Comparison of ENCODE assay signal across 24 mouse cellular contexts in genomic region chr16:52466770-52467169, GRCm38 (mm10). TPM values are rescaled to one million over a fixed set of nuclear protein-coding genes. Genes with fewer than 3 reads are reported as not detected.
DNase-seq lines count a peak whose midpoint lies in the region; ATAC-seq and TF ChIP-seq lines count a peak whose summit lies in the region.
"Had no signal": no experiment of that assay in that cellular context is flagged by ENCODE, and none has a peak within 500 bp of the region (broad histone marks: within the 10 kb centered on the region; RNA-seq: fewer than 3 reads in every experiment).

No protein-coding gene starts in this region.

- H3K4me3 ChIP-seq in kidney, embryonic 14.5 days (ENCODE audit: low read length), result no peak overlapping the region
- no peak overlapping the region for H3K4me3 ChIP-seq in kidney, adult 2 months (ENCODE audit: insufficient read depth, low read depth, low read length)
- H3K4me3 ChIP-seq in kidney, embryonic 16.5 days (ENCODE audit: low read length), result no peak overlapping the region
- no peak overlapping the region for H3K4me3 ChIP-seq in macrophage (ENCODE audit: inconsistent target)
- no peak overlapping the region for H3K4me3 ChIP-seq in thymus, adult 2 months (ENCODE audit: control insufficient read depth, insufficient read depth, low read length)
- H3K4me3 ChIP-seq: embryonic facial prominence, embryonic 12.5 days; embryonic facial prominence, embryonic 15.5 days; erythroblast, embryonic 14.5 days; forebrain, embryonic 10.5 days; forebrain, embryonic 12.5 days had no signal

- no peaks in the 10 kb centered on the region for H3K4me1 ChIP-seq in kidney, embryonic 14.5 days (ENCODE audit: control insufficient read depth, insufficient read depth, low read length)
- H3K4me1 ChIP-seq in kidney, adult 2 months (ENCODE audit: control insufficient read depth, insufficient read depth, low read length), result no peaks in the 10 kb centered on the region
- no peaks in the 10 kb centered on the region for H3K4me1 ChIP-seq in kidney, embryonic 16.5 days (ENCODE audit: insufficient read depth, low read length)
- no peaks in the 10 kb centered on the region for H3K4me1 ChIP-seq in thymus, adult 2 months (replicated peaks; ENCODE audit: control insufficient read depth, insufficient read depth, low read length)
- H3K4me1 ChIP-seq: embryonic facial prominence, embryonic 12.5 days; embryonic facial prominence, embryonic 15.5 days; forebrain, embryonic 10.5 days; forebrain, embryonic 12.5 days had no signal

- H3K9ac ChIP-seq in kidney, embryonic 14.5 days (ENCODE audit: low read depth, low read length), result no peak overlapping the region
- H3K9ac ChIP-seq in kidney, embryonic 16.5 days (replicated peaks; ENCODE audit: low read length), result no peak overlapping the region
- H3K9ac ChIP-seq: embryonic facial prominence, embryonic 12.5 days; embryonic facial prominence, embryonic 15.5 days; forebrain, embryonic 12.5 days had no signal

- DNase-seq in kidney, adult 2 months, result no peak
- no peak for DNase-seq in kidney, adult 8-10 months
- DNase-seq in thymus, adult 2 months, result no peak
- DNase-seq: adrenal gland, adult 2 months; adrenal gland, postnatal 10 days; adrenal gland, postnatal 25 days; cerebellum, adult 11 months; cerebellum, adult 18-20 months; cerebellum, adult 8-10 months; cerebellum, adult 9-11 months; cerebellum, postnatal 14 days; cerebellum, postnatal 36 days; embryo, embryonic 11 days had no signal

- H3K4me2 ChIP-seq in kidney, embryonic 14.5 days (replicated peaks; ENCODE audit: low read depth, low read length), result no peak overlapping the region
- no peak overlapping the region for H3K4me2 ChIP-seq in kidney, embryonic 16.5 days (replicated peaks; ENCODE audit: low read depth, low read length)
- H3K4me2 ChIP-seq: embryonic facial prominence, embryonic 12.5 days; embryonic facial prominence, embryonic 15.5 days; forebrain, embryonic 12.5 days had no signal

- no peaks in the 10 kb centered on the region for H3K79me2 ChIP-seq in macrophage (ENCODE audit: inconsistent target)

- no peak for TF ChIP-seq CTCF in kidney, adult 2 months (conservative IDR thresholded peaks at IDR 0.05; ENCODE audit: insufficient read depth, insufficient read length, low read depth, low read length)
- TF ChIP-seq CTCF in thymus, adult 2 months (IDR thresholded peaks at IDR 0.05; ENCODE audit: borderline replicate concordance, control insufficient read depth, extremely low read depth, insufficient read depth, low read length, poor library complexity), result no peak

- WGBS in kidney, embryonic 14.5 days, result 43% methylated on average over 6 of the region's 6 CpGs
- WGBS in kidney, adult 2 months, result 37% methylated on average over 6 of the region's 6 CpGs
- WGBS in kidney, embryonic 16.5 days, result 33% methylated on average over 6 of the region's 6 CpGs
- WGBS in macrophage (ENCODE audit: missing documents), result 94% methylated on average over 6 of the region's 6 CpGs
- 94% methylated on average over 6 of the region's 6 CpGs for WGBS in thymus, adult 2 months

- no peaks in the 10 kb centered on the region for H3K27me3 ChIP-seq in kidney, embryonic 14.5 days (ENCODE audit: control insufficient read depth, insufficient read depth, low read length)
- H3K27me3 ChIP-seq in kidney, adult 2 months (replicated peaks; ENCODE audit: control insufficient read depth, insufficient read depth, low read length), result no peaks in the 10 kb centered on the region
- H3K27me3 ChIP-seq in kidney, embryonic 16.5 days (ENCODE audit: insufficient read depth, low read length), result no peaks in the 10 kb centered on the region
- H3K27me3 ChIP-seq in thymus, adult 2 months (ENCODE audit: control insufficient read depth, insufficient read depth, low read length), result no peaks in the 10 kb centered on the region
- H3K27me3 ChIP-seq: embryonic facial prominence, embryonic 12.5 days; embryonic facial prominence, embryonic 15.5 days; forebrain, embryonic 12.5 days had no signal

- no peak overlapping the region for H3K27ac ChIP-seq in kidney, embryonic 14.5 days (ENCODE audit: low read depth, low read length)
- H3K27ac ChIP-seq in kidney, adult 2 months (ENCODE audit: insufficient read depth, low read depth, low read length), result no peak overlapping the region
- no peak overlapping the region for H3K27ac ChIP-seq in kidney, embryonic 16.5 days (ENCODE audit: low read length)
- H3K27ac ChIP-seq in macrophage, result peak overlapping the region; percentile 97
- H3K27ac ChIP-seq in thymus, adult 2 months (ENCODE audit: control insufficient read depth, insufficient read depth, low read length), result no peak overlapping the region
- H3K27ac ChIP-seq: embryonic facial prominence, embryonic 12.5 days; embryonic facial prominence, embryonic 15.5 days; forebrain, embryonic 10.5 days; forebrain, embryonic 12.5 days had no signal

- peak; percentile 82 for ATAC-seq in kidney, embryonic 14.5 days (ENCODE audit: low FRiP score, low TSS enrichment)
- peak; percentile 90; the same call in 1 of the 2 replicates for ATAC-seq in kidney, embryonic 16.5 days (ENCODE audit: low FRiP score, low TSS enrichment)
- ATAC-seq: forebrain, embryonic 14.5 days; forebrain, embryonic 16.5 days had no signal

- no peaks in the 10 kb centered on the region for H3K9me3 ChIP-seq in kidney, embryonic 14.5 days (ENCODE audit: control insufficient read depth, low read length)
- H3K9me3 ChIP-seq in kidney, embryonic 16.5 days (ENCODE audit: low read length), result no peaks in the 10 kb centered on the region
- H3K9me3 ChIP-seq: embryonic facial prominence, embryonic 12.5 days; embryonic facial prominence, embryonic 15.5 days; forebrain, embryonic 10.5 days; forebrain, embryonic 12.5 days had no signal

- TF ChIP-seq POLR2A in kidney, adult 2 months (IDR thresholded peaks at IDR 0.05; ENCODE audit: low read depth, low read length), result no peak
- no peak for TF ChIP-seq POLR2A in thymus, adult 2 months (IDR thresholded peaks at IDR 0.05; ENCODE audit: control insufficient read depth, extremely low read depth, insufficient read depth, low read length, poor library complexity)

- H3K36me3 ChIP-seq in kidney, embryonic 14.5 days (ENCODE audit: control insufficient read depth, insufficient read depth, low read length), result no peaks in the 10 kb centered on the region
- no peaks in the 10 kb centered on the region for H3K36me3 ChIP-seq in kidney, adult 2 months (ENCODE audit: control insufficient read depth, insufficient read depth, low read length)
- H3K36me3 ChIP-seq in kidney, embryonic 16.5 days (ENCODE audit: insufficient read depth, low read length), result no peaks in the 10 kb centered on the region
- no peaks in the 10 kb centered on the region for H3K36me3 ChIP-seq in macrophage (ENCODE audit: inconsistent target)
- H3K36me3 ChIP-seq in thymus, adult 2 months (ENCODE audit: control insufficient read depth, insufficient read depth, low read length), result no peaks in the 10 kb centered on the region
- H3K36me3 ChIP-seq: embryonic facial prominence, embryonic 12.5 days; embryonic facial prominence, embryonic 15.5 days; forebrain, embryonic 10.5 days; forebrain, embryonic 12.5 days had no signal

RNA-seq across cellular contexts. Expression of gene Alcam, which starts 12.9 kb away (rescaled TPM):
- polyA plus RNA-seq in kidney, embryonic 14.5 days (2014; fragmentation: Nextera tagmentation; extraction: Ambion mirVana), result 101 and 106 TPM in 2 replicates
- polyA plus RNA-seq in kidney, adult 2 months (2012; rRNA removed), result 6.9 and 7.7 TPM in 2 replicates
- 67.2 and 70.6 TPM in 2 replicates for polyA plus RNA-seq in kidney, embryonic 16.5 days (2015; fragmentation: Nextera tagmentation; extraction: Ambion mirVana)
- 1,000 to 10,000 TPM in 2 of 26 experiments, 100 to 1,000 TPM in 24; 136 to 1,652 (median 442) TPM for total RNA-seq in macrophage (2018; cell fraction: chromatin; rRNA removed)
- 100 to 1,000 TPM in 24 of 26 experiments, 10 to 100 TPM in 2; 85.8 to 258 (median 182) TPM for total RNA-seq in macrophage (2018; cell fraction: cytosol; rRNA removed)
- total RNA-seq in macrophage (2018; cell fraction: nucleus; rRNA removed), result 1,000 to 10,000 TPM in 1 of 26 experiments, 100 to 1,000 TPM in 25; 128 to 1,190 (median 364) TPM
- polyA plus RNA-seq in macrophage (2018), result 108 to 331 TPM (median 162 TPM) in 3 replicates
- 7.3 and 7.7 TPM in 2 replicates for polyA plus RNA-seq in thymus, adult 2 months (2012; rRNA removed)
- total RNA-seq: MEL had no signal
